Mouse (Mus musculus): ENCODE data around the gene Tymp.

Gene Tymp

DNA sequence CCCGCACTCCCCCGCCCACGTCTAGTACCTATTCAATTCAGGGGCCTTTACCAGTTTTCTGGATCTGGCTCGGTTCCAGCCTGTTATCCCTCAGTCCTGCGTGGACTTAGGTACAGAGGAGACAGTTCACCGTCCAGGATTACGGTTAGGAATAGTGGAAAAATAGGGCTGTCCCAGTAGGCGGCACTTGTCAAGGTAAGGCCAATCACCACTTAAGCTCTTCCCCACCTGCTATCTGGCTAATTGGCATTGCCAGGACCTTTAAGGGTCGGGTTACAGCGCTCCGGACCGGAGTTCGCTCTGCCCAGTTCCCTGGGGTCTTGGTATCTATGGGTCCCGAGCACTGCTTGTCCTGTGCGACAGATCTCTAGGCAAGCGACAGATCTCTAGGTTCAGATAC is at the start of gene Tymp:
Gene Tymp, minus strand, starts transcription at position 83 of the 400 bp plus-strand sequence.
- DNase-seq, result no peak

GRCm38 (mm10) chr15:89425711-89426121 is 48.9 kb upstream of the Tymp start, which contains the start of gene Cpt1b:
Gene Cpt1b, minus strand, starts transcription at chr15:89425863.
- DNase-seq, result no peak

GRCm38 (mm10) chr15:89424621-89425020 is 47.8 kb upstream of the Tymp start:
- no peak for DNase-seq

- DNase-seq, result no peak
Observed at GRCm38 (mm10) chr15:89421938-89422337, 45.1 kb upstream of the Tymp start.

GRCm38 (mm10) chr15:89415282-89415681 is 38.4 kb upstream of the Tymp start:
- no peak for DNase-seq

- DNase-seq, result no peak
Observed at GRCm38 (mm10) chr15:89410118-89410517, 33.3 kb upstream of the Tymp start, which contains the start of gene Syce3. Gene Syce3, minus strand, starts transcription at chr15:89410503.

DNA sequence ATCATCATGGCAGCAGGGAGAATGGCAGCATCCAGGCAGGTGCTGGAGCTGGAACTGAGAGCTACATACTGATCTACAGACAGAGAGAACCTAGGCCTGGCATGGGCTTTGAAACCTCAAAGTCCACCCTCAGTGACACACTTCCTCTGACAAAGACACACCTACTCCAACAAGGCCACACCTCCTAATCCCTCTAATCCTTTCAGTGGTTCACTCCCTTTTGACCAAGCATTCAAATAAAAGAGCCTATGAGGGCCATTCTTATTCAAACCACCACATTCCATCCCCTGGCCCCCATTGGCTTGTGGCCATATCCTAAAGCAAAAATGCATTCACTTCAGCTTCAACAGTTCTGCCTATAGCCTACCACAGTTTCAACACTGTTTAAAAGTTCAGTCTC is 29.9 kb upstream of the Tymp start:
- DNase-seq, result no peak

DNA sequence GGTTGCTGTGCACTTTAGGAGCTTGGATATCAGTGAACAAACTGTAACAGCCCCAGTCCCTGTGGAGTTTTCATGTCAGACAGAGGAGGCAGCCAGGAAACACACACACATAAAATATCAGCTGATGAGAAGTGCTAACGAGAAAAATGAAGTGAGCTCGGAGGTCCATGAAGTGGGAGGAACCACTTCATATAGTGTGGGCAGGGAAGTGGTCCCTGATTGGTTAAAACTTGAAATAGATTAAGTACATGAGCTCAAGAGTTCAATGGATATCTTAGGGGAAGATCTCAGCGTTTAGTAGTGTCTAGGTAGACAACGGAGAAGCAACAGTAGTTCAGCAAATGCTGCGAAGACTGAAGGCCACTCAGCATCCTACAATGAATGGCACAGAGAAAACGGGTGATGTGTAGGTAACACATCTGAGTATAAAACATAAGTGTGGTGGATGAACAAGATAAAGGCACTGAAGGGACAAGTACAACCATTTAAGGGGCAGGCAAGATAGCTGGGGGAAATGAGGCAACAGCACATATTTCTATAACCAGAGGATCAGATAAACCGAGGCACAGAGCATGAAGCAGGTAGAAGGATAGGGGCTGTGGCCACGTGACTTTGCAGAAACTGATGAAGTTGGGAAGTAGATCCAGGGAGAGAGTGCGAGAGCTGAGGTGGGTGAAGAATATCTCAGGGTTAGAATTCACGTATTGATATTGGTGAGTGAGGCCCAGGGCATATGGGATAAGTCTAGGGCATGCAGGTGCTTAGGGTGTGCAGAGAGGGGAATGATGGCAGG is 28.2 kb upstream of the Tymp start:
- DNase-seq, result no peak

DNA sequence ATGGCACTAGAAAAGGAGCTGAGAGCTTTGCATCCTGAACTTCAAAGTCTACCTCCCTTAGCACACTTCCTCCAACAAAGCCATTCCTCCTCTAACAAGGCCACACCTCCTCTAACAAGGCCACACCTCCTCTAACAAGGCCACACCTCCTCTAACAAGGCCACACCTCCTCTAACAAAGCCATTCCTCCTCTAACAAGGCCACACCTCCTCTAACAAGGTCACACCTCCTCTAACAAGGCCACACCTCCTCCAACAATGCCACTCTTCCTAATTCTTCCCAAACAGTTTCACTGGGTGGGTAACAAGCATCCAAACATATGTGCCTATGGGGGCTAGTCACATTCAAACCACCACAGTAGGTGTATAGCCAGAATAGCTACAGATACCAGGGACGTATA is 25.6 kb upstream of the Tymp start:
- DNase-seq, result no peak

DNA sequence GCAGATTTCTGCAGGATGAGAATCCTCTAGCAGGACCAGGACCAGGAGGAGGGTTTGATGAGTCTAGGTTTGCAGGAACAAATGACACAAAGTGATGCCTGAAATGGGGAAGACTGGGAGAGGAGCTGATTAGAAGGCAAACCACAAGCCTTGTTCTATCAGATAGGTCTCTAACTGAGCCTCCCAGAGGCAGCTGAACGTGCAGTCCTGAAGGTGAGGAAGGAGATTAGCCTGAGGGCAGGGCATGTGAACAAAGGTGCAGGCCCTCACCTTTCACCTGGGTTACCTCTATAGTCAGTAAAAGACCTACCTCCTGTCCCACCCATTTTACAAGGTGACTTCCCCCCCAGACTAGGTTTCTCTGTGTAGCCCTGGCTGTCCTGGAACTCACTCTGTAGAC is 22.9 kb upstream of the Tymp start:
- DNase-seq, result no peak

DNA sequence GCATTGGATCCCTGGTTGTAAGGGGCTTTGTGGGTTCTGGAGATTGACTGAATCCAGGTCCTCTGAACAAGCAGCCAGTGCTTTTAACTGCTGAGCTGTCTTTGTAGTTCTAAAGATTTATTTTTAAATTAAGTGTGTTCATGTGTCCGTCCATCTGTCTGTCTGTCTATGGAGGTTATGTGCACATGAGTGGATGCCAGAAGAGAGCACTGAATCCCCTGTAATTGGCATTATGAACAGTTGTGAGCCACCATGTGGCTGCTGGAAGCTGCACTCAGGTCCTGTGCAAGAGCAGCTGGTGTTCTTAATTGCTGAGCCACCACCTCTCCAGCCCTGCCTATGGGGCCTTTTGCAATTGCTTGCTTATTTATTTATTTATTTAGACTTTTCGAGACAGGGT is 21.3 kb upstream of the Tymp start:
- DNase-seq, result no peak

DNA sequence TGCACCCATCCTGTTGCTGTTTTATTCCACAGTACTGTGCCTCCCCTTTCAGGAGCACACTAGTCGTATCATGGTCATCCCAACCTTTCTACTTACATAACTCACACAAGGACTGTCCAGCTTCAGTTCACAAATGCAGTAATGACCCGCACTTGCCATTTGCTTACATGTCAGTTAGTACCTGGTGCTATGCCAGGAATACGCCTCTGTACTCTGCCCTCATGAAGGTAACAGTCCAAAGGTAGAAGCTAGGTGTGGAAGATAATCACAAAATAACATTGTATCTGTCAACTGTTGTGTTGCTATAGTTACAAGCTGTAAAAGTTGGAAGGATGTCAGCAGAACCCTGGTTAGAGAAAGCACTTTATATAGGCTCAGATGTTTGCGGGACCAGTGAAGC is 20.0 kb upstream of the Tymp start:
- no peak for DNase-seq

GRCm38 (mm10) chr15:89390081-89390480 is 13.2 kb upstream of the Tymp start:
- no peak for DNase-seq

DNA sequence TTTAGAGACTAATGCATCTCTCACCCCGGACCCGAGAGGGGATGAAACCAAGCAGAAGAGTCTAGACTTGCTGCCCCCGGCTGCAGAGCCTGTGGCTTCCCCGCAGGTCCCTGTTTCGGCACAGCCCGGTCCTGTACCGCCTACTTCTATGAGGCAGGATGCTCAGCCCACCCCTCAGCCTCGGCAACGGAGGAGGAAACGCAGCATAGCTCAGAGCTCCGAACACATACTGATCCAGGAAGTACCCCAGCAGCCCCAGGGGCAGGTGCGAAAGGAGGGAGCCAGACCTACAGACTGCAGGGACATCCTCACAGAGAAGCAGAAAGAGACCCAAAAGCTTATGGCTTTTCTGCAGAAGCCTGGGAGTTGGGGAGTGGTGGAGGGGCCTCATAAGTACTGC is 10.3 kb upstream of the Tymp start:
- DNase-seq, result no peak

DNA sequence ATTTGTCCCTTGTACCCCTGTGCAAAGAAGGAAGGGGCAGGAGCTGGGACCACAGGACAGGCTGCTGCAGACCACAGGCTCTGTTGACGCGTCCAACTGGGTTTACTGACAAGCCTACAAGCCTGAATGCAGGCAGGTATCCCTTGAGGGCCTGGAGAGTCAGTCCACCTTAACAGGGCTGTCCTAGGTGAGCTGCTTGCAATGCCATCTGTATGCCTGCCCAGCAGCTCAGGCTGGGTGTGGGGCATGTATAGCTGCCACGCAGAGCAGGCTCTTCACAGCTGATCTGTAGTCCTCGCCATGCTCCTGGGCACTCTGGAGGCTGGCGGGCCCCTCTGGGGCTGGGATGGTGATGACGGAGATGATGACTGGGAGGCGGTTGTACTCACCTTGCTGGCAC is 7.8 kb upstream of the Tymp start, which contains the start of gene Klhdc7b:
Gene Klhdc7b, plus strand, starts transcription at position 301 of the 400 bp plus-strand sequence.
- DNase-seq, result no peak

- DNase-seq, result peak; percentile 40
Observed at GRCm38 (mm10) chr15:89379429-89379828, 2.6 kb upstream of the Tymp start.

GRCm38 (mm10) chr15:89378831-89379401 is 2.1 kb upstream of the Tymp start, which contains the start of gene Odf3b:
Gene Odf3b, minus strand, starts transcription at chr15:89379282.
- peak; percentile 50 for DNase-seq

- DNase-seq, result no peak
Observed at GRCm38 (mm10) chr15:89377938-89378828, 1.3 kb upstream of the Tymp start.

DNA sequence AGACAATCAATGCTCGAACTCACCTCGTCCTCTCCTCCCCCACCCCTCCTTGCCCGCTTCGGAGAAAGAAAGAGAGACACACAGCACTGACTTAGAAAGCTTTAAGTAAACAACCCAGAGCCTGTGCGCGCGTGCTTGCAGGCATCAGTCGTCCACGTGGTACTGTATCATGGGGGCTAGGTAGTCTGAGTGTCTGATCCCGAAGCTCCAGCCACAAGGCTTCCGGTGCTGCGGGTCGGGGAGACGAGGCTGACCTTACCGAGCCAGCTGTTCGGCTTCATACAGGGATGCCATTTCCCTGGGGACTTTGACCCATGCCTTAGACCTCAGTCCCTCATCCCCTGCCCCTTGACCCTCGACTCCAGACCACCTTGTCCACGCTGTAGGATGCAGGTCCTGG is 523 bp upstream of the Tymp start:
- no peak for DNase-seq

- DNase-seq, result no peak
Observed at GRCm38 (mm10) chr15:89376040-89376439, 799 bp downstream of the Tymp start.

DNA sequence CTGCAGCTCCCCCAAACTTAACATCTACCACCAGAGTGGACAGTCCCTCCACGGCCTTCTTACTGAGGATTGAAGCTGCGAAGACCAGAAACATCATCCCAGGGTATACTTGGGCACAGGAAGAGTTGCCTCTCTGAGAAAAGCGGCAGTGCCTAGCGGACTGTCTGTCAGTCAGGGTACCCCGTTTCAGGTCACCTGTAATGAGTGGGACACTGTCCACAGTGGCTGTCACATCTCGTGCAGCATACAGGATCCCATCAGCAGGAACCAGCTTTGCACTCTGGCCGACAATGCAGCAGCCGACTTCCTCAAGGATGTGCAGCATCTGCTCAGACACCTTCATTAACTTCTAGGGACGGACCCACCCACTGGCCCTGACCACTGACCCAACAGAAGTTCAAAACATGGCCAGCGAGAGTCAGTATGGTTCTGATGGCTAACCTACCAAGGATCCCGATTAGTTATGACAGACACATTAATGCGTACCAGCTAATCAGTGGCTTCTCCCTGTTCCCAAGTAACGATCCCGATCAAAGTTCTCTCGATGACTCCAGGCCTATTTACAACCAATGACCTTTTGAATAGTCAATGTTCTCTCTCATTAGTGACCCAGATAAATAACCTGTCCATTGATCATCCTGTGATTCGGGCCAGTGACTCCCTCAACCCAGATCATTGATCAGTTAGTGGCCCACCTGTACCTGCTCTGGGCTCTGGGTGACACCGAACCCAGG is 1.9 kb downstream of the Tymp start:
- DNase-seq, result no peak

GRCm38 (mm10) chr15:89374340-89374739 is 2.5 kb downstream of the Tymp start:
- no peak for DNase-seq

All from lung, postnatal 10 days (tissue).